Mouse (Mus musculus) embryonic fibroblast, embryonic 13.5 days (primary cell): ENCODE measurements around the gene Bend3. TPM values are rescaled to one million over a fixed set of nuclear protein-coding genes. Genes with fewer than 3 reads are reported as not detected.

Source experiments
- H3K27ac ChIP-seq: 2 replicates; pipeline ENCODE4 v1.5.1; 2012; ENCODE audit warnings: low read length, control low read depth, inconsistent platforms; ENCODE audit not compliant: insufficient read depth
- H3K4me1 ChIP-seq: 2 replicates; pipeline ENCODE4 v1.6.1; 2011; ENCODE audit warnings: low read length; ENCODE audit not compliant: control insufficient read depth, insufficient read depth
- H3K4me3 ChIP-seq: 2 replicates; pipeline ENCODE4 v1.5.1; 2011; ENCODE audit warnings: mild to moderate bottlenecking, control low read depth, low read length; ENCODE audit not compliant: insufficient read depth
- CTCF ChIP-seq: IDR thresholded peaks from 2 replicates; pipeline ENCODE4 v1.5.1; 2011; ENCODE audit warnings: mild to moderate bottlenecking, control low read depth, low read length, moderate library complexity, borderline replicate concordance; ENCODE audit not compliant: insufficient read depth
- POLR2A ChIP-seq: IDR thresholded peaks from 2 replicates; pipeline ENCODE4 v1.6.1; 2011; ENCODE audit warnings: low read depth, mild to moderate bottlenecking, control low read depth, low read length, moderate library complexity
- polyA plus RNA-seq: library from polyadenylated mRNA; stranded (reverse); fragments of >200 nt; gene quantifications from 2 replicates; pipeline ENCODE4 v1.2.4, GENCODE M21; 2011; ENCODE audit warnings: low read depth; ENCODE audit not compliant: missing spikeins, insufficient read length

Gene Bend3
- polyA plus RNA-seq, 1 experiment, result 8.8 TPM

DNA sequence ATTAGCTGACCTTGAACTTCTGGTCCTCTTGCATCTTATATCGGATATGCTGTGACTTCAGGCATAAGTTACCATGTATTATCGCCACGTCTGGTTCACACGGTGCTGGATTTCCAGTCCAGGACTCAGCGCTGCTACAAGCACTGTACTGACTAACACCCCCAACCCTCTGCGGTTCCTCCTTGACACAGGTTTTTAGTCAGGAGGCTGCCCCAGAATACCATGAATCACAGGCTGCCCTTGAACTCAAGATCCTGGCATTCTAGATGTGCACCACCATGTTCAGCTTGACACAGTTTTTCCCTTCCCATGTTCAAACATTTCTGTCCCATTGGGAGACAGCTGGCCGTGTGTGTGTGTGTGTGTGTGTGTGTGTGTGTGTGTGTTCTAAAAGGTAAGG lies 10.5 kb downstream of the Bend3 start:
- no peak overlapping the region for H3K27ac ChIP-seq
- TF ChIP-seq CTCF (no peak), POLR2A (no peak)
- H3K4me3 ChIP-seq, result no peak overlapping the region
- H3K4me1 ChIP-seq, result peaks cover 5% of the 10 kb centered on the region; the same call in 1 of the 2 replicates

DNA sequence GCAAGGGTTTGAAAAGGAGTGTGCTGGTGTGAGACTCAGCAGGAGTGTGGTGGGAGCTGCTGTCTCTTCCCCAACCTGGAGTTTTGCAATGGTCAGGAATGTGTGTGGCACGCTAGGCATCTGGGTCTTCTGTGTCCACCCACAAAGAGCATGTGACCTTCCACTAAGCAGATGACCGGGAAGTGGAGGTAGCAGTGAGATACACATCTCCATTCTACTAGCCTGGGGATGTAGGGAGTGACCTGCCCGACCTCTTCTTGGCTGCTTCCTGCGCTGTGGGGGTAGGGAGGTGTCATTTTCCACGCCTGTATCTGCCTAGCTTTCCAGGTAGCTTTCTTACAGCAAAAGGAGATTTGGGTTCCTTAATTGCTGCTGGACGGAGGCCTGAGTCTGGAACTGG lies 10.9 kb downstream of the Bend3 start:
- peaks cover 5% of the 10 kb centered on the region; the same call in 1 of the 2 replicates for H3K4me1 ChIP-seq
- TF ChIP-seq POLR2A, result no peak
- no peak for TF ChIP-seq CTCF
- no peak overlapping the region for H3K27ac ChIP-seq
- H3K4me3 ChIP-seq, result no peak overlapping the region

DNA sequence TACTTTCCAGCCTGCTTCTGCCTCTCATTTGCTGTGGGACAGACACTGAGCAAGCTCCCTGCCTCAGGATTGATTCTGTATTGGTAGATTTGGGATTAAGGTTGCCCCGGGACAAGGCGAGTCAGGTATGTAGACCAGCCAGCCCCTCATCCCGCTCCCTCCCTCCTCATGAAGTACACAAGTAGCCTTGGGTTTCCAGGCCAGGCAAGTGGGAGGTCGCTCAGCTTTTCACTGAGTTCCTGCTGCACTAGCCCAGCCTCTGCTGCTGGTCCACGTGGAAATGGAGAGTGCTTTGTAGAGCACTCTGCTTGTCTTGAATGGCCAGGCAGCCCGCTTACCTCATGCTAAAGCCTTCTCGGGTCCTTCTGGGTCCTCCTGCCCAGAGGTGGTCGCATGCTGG lies 11.4 kb downstream of the Bend3 start:
- TF ChIP-seq POLR2A (no peak), CTCF (no peak)
- H3K4me3 ChIP-seq, result no peak overlapping the region
- peaks cover 5% of the 10 kb centered on the region; the same call in 1 of the 2 replicates for H3K4me1 ChIP-seq
- no peak overlapping the region for H3K27ac ChIP-seq

DNA sequence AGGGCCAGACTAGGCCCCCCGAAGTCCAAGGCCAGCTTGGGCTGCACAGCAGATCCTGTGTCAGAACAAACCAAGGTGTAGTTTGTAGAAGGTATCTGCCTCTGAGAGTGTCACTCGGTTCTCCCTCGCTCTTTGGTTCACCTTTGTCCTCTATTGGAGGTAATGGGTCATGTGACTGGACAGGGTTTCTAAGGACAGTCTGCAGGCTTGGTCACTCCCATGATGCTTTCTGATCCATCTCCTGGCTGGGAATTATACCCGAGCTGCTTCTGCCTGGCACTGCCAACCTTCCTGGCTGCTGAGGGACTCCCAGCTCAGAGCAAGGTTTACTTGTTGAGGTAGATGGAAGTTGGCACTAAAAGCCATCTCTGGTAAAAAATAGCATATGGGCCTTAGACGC lies 12.2 kb downstream of the Bend3 start:
- H3K4me1 ChIP-seq, result peaks cover 5% of the 10 kb centered on the region; the same call in 1 of the 2 replicates
- no peak overlapping the region for H3K27ac ChIP-seq
- TF ChIP-seq POLR2A, result no peak
- no peak for TF ChIP-seq CTCF
- no peak overlapping the region for H3K4me3 ChIP-seq

DNA sequence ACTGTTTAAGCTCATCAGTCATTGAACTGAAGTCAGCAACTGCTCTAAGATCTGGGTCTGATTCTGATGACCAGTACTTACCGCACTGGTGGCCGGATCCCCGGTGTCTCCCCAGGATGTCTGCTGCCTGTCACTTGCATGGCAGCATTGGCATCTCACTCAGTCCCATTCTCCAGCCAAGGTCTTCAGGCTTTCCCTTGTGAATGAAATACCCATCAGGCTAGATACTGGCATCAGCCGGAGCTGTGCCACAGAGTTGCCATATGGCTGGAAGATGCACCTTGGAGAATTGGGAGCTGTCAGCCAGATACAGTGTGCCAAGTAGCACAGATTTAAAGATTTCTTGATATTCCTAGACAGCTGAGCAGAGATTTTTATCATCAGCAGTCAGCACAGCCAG lies 24.0 kb downstream of the Bend3 start:
- no peak for TF ChIP-seq POLR2A
- TF ChIP-seq CTCF, result no peak
- Histone ChIP-seq H3K27ac (no peak overlapping the region), H3K4me1 (no peaks in the 10 kb centered on the region), H3K4me3 (no peak overlapping the region)

DNA sequence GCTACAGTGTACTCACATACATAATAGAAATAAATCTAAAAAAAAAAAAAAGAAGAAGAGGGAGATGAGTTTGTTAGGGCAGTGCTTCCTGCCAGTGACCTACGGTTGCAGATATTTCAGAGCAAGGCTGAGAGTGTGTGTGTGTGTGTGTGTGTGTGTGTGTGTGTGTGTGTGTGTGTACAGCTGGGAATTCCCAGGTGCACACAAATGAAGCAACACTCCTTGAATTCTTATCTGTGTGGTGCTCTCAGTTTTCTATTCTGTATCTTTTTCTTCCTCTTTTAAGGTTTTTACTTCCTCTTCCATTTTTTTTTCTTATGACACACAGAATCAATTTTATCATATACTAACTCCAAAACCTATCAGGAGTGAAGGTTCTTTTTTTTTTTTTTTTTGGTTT lies 25.7 kb downstream of the Bend3 start:
- H3K27ac ChIP-seq, result no peak overlapping the region
- no peaks in the 10 kb centered on the region for H3K4me1 ChIP-seq
- TF ChIP-seq CTCF, result no peak
- no peak for TF ChIP-seq POLR2A
- H3K4me3 ChIP-seq, result no peak overlapping the region

DNA sequence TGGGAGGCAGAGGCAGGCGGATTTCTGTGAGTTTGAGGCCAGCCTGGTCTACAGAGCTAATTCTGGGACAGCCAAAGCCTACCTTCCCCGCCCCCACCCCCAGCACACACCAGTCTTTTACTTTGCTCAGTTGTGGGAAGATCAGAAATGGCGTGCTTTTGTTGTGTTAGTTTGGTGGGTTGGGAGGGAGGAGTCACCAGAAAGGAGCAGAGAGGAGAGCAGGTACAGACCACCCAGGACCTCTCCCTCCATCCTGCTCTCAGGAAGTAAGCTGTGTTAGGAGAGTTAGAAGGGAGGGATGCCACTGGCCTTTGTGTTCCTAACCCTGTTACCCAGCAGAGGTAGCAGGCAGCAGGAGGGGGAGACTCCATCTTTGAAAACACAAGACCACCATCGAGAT lies 28.4 kb downstream of the Bend3 start:
- no peak overlapping the region for H3K4me3 ChIP-seq
- TF ChIP-seq POLR2A (no peak), CTCF (no peak)
- no peak overlapping the region for H3K27ac ChIP-seq
- no peaks in the 10 kb centered on the region for H3K4me1 ChIP-seq

DNA sequence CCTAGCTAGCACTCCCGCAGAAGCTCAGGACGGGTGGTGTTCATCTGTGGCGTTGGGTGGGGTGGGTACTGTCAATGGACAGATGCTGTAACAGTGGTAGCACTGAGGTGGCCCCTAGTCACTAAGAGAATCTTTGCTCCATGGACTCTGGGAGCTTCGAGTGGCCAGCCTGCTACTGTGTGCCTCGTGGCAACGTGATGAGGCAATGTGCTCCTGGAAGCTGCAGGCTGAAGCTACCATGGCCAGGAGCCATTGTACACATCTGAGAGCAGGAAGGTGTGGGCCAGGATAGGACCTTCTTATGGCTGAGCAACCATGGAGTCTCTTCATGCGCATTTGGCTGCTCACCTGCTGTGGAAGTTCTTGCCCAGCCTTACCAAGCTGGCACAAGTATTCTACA lies 30.6 kb downstream of the Bend3 start:
- H3K4me3 ChIP-seq, result no peak overlapping the region
- TF ChIP-seq POLR2A (no peak), CTCF (no peak)
- H3K27ac ChIP-seq, result no peak overlapping the region
- H3K4me1 ChIP-seq, result no peaks in the 10 kb centered on the region

DNA sequence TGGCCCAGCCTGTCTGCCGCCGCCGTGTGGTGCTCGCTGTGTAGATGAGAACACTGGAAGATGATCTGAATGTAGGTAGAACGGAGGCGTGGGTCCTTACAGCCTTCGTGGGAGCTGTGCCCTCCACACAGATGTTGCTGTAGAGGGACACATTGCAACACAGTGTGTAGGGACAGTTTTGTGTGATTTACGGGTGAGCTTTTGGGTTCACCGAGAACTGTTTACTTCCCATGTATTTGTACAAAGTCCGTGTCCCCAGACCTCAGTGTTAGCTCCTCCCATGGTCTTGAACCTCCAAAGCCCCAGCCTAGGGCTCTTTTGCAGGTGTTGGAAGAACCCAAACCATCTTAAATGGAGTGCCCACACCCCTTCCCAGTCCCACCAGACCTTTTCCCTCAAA lies 34.3 kb downstream of the Bend3 start:
- no peak for TF ChIP-seq POLR2A
- TF ChIP-seq CTCF, result no peak
- no peaks in the 10 kb centered on the region for H3K4me1 ChIP-seq
- H3K27ac ChIP-seq, result no peak overlapping the region
- H3K4me3 ChIP-seq, result no peak overlapping the region

DNA sequence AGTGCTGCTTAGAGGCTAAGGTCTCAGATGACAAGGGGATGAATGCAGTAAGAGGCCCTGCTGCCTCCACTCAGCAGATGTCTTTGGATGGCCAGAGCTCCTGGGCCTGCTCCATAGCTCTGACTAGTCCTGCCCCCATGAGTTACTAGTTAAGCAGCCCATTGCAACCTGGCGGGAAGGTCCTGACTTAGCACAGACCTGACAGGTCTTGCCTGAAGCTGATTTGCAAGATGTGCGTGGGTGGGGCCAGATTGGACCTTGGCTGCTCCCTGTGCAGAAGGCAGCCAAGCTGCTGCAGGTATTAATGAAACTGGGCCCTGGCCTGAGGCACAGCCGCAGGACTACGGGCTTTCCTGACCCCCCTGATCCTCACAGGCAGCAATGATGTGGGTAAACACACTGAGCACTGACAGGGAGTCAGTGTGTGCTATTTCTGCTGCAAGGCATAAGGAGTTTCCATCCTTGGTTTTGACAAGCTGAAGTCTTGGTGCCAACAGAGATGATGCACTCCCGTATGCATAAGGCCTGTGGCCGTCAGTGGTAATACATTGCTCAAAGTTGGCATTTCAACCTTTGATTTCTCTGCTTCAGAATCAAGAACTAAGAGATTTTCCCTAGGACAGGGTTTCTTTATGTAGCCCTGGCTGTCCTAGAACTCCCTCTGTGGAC lies 38.5 kb downstream of the Bend3 start:
- no peak overlapping the region for H3K27ac ChIP-seq
- no peak overlapping the region for H3K4me3 ChIP-seq
- no peaks in the 10 kb centered on the region for H3K4me1 ChIP-seq
- TF ChIP-seq POLR2A (no peak), CTCF (no peak)
